Mouse (Mus musculus): ENCODE data around the gene Gimap7. TPM values are rescaled to one million over a fixed set of nuclear protein-coding genes. Genes with fewer than 3 reads are reported as not detected.
A peak's percentile ranks its signal among the peaks of the same experiment; 100 is the strongest.

Gene Gimap7
- polyA plus RNA-seq, 1 experiment = 5.2 TPM

DNA sequence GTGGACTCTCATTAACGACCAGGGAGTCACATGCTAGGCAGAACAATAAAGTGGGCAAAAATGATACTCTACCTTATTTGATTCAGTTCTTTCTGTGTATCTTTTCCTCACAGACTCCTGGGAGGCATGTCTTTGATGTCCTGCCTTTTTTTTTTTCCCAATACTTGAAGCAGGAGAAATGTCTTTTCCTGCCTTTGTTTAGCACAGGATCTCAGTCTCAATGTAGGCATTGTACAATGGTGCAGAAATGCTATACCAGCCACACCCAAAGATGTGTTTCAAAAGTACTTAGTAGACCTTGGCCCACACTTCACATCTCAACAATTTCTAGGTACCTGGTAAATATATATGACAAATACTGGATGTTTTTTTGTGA, 20.9 kb upstream of the Gimap7 start:
- peaks cover 6% of the 10 kb centered on the region for H3K4me1 ChIP-seq (ENCODE audit: control insufficient read depth, insufficient read depth, low read length)
- no peak overlapping the region for H3K4me3 ChIP-seq (replicated peaks; ENCODE audit: control insufficient read depth, low read depth, low read length)
- H3K27ac ChIP-seq (ENCODE audit: control insufficient read depth, insufficient read depth, low read depth, low read length, poor library complexity) = no peak overlapping the region
- TF ChIP-seq CTCF (IDR thresholded peaks at IDR 0.05; ENCODE audit: control insufficient read depth, insufficient read depth, low read length) = no peak
- no peak for TF ChIP-seq POLR2A (IDR thresholded peaks at IDR 0.05; ENCODE audit: borderline replicate concordance, control insufficient read depth, low read depth, low read length)
- WGBS = 56% methylated on average over 1 of the region's 1 CpGs

DNA sequence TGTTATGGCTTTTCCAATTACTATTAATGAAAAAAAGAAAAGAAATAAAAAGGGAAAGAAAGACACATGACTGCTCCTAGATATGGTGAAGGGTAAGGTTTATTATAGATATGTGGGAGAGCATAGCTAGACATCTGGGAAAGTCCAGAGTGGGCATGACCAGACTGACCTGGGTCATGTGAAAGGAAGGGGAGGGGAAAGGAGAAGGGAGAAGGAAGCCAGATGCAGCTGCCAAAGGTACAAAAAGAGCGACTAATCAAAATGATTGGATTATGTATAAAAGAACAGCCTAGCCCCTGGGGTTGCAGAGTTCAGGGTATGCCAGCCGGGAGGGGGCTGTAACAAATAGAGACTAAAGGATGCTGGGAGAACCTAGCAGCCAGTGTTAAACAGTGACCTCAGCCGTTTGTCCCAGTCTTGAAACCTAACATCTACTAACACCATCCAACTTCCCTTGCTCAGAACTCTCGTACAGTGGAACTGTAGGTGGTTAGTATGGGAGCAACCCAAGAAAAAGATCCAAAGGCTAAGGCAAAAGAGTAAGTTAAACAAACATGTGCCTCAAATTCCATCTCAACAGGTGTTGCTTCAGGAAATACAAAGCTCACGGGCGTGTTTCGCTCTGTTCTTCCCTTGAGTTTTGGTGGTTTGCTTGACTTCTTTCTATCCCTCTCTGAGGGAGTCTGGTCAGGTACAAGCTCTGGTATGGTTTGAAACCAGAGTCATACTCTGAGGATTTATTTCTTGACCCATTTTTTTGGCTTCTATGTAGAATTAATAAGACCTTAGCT, 20.2 kb upstream of the Gimap7 start:
- no peak overlapping the region for H3K27ac ChIP-seq (ENCODE audit: control insufficient read depth, insufficient read depth, low read depth, low read length, poor library complexity)

DNA sequence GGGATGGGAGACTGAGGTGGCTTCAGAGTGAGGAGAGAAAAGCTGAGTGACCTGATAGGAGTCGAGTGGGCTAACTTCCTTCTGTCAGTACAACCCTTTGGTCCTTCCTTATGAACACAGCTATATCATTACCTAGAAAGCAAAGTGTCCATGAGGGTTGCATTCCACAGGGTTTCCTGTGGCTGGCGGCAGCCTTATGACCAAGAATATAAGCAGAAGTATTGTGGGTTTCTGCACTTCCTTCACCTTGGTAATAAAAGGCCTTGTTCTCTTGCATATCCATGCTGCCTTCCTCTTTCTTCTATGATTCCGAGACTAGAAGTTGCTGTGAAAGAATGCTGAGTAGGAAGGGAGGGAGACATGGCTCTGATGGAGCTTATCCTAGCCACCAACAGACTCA, 19.5 kb upstream of the Gimap7 start:
- Histone ChIP-seq H3K27ac (ENCODE audit: control insufficient read depth, insufficient read depth, low read depth, low read length, poor library complexity) (no peak overlapping the region), H3K4me1 (ENCODE audit: control insufficient read depth, insufficient read depth, low read length) (peaks cover 6% of the 10 kb centered on the region), H3K4me3 (replicated peaks; ENCODE audit: control insufficient read depth, low read depth, low read length) (no peak overlapping the region)
- no peak for TF ChIP-seq POLR2A (IDR thresholded peaks at IDR 0.05; ENCODE audit: borderline replicate concordance, control insufficient read depth, low read depth, low read length)
- TF ChIP-seq CTCF (IDR thresholded peaks at IDR 0.05; ENCODE audit: control insufficient read depth, insufficient read depth, low read length) = no peak
- WGBS = 7% methylated on average over 3 of the region's 3 CpGs

More for the DNA sequence above, 20.2 kb upstream of the Gimap7 start:
- WGBS = 44% methylated on average over 7 of the region's 7 CpGs
- Histone ChIP-seq H3K4me1 (ENCODE audit: control insufficient read depth, insufficient read depth, low read length) (peaks cover 6% of the 10 kb centered on the region), H3K4me3 (replicated peaks; ENCODE audit: control insufficient read depth, low read depth, low read length) (no peak overlapping the region)
- no peak for TF ChIP-seq POLR2A (IDR thresholded peaks at IDR 0.05; ENCODE audit: borderline replicate concordance, control insufficient read depth, low read depth, low read length)
- TF ChIP-seq CTCF (IDR thresholded peaks at IDR 0.05; ENCODE audit: control insufficient read depth, insufficient read depth, low read length) = no peak

GRCm38 (mm10) chr6:48700251-48701075, 18.0 kb upstream of the Gimap7 start:
- peaks cover 4% of the 10 kb centered on the region for H3K4me1 ChIP-seq (ENCODE audit: control insufficient read depth, insufficient read depth, low read length)
- TF ChIP-seq CTCF (IDR thresholded peaks at IDR 0.05; ENCODE audit: control insufficient read depth, insufficient read depth, low read length) = no peak
- TF ChIP-seq POLR2A (IDR thresholded peaks at IDR 0.05; ENCODE audit: borderline replicate concordance, control insufficient read depth, low read depth, low read length) = no peak
- 12% methylated on average over 5 of the region's 5 CpGs for WGBS
- H3K4me3 ChIP-seq (replicated peaks; ENCODE audit: control insufficient read depth, low read depth, low read length) = no peak overlapping the region
- H3K27ac ChIP-seq (ENCODE audit: control insufficient read depth, insufficient read depth, low read depth, low read length, poor library complexity) = peak overlapping the region; percentile 82

DNA sequence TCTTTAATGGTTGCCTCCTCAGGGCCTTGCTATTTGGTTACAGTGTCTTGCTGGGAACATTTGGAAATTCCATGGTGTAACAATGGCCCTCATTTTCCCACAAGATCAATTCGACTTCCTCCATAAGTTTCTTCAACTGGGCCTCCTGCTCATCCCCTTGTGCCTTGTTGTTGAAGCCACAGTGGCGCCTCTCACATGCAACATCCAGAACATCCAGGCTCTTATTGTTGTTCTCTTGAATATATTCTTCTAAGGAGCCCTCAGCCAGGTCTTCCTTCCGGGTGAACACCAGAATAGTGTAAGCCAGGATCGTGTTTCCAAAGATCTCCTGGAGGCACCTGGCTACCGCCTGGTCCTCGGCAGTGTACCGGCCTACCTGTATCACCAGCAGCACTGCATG, 16.3 kb upstream of the Gimap7 start:
- H3K4me3 ChIP-seq (replicated peaks; ENCODE audit: control insufficient read depth, low read depth, low read length) = no peak overlapping the region
- H3K27ac ChIP-seq (ENCODE audit: control insufficient read depth, insufficient read depth, low read depth, low read length, poor library complexity) = no peak overlapping the region; the same call in 1 of the 2 replicates
- TF ChIP-seq POLR2A (IDR thresholded peaks at IDR 0.05; ENCODE audit: borderline replicate concordance, control insufficient read depth, low read depth, low read length) (no peak), CTCF (IDR thresholded peaks at IDR 0.05; ENCODE audit: control insufficient read depth, insufficient read depth, low read length) (no peak)
- WGBS = 82% methylated on average over 7 of the region's 7 CpGs
- peaks cover 4% of the 10 kb centered on the region for H3K4me1 ChIP-seq (ENCODE audit: control insufficient read depth, insufficient read depth, low read length)

DNA sequence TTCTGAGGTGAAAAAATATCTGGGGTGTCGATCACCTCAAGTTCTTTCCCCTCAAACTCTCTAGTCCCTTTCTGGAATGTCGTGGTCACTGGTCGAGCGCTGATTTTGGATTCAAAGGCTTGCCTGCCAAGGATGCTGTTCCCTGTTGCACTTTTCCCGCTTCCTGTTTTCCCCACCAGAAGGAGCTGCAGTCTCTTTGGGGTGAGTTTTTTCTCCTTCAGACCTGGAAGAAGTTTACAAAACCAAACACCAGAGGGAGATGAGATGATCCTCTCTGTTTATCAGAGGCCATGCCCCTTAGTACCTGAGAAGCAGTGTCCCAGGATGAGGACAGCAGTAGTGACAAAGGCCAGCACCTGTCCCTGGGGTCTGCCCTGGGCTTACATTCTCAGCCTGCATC, 15.8 kb upstream of the Gimap7 start:
- no peak overlapping the region for H3K27ac ChIP-seq (ENCODE audit: control insufficient read depth, insufficient read depth, low read depth, low read length, poor library complexity)

DNA sequence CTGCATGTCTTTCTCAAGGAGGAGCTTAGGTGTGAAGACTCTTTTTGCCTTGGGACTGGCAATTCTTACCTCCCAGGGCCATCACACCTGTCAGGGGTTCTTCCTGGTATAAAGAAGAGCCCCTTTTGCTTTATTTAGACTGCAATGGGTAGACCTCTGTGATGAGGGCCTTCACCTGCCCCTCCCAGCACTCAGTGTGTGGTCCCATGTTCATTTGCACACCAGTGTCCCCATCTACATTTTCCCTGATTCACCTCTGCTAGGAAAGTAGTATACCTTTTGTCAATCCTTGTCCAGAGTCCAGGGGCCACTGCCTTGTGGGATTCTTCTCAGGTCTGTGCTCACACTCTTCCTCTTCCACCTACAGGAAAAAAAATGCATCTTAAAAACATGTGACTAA, 14.3 kb upstream of the Gimap7 start:
- TF ChIP-seq CTCF (IDR thresholded peaks at IDR 0.05; ENCODE audit: control insufficient read depth, insufficient read depth, low read length) = no peak
- no peak for TF ChIP-seq POLR2A (IDR thresholded peaks at IDR 0.05; ENCODE audit: borderline replicate concordance, control insufficient read depth, low read depth, low read length)
- H3K27ac ChIP-seq (ENCODE audit: control insufficient read depth, insufficient read depth, low read depth, low read length, poor library complexity) = no peak overlapping the region
- peaks cover 4% of the 10 kb centered on the region for H3K4me1 ChIP-seq (ENCODE audit: control insufficient read depth, insufficient read depth, low read length)
- no peak overlapping the region for H3K4me3 ChIP-seq (replicated peaks; ENCODE audit: control insufficient read depth, low read depth, low read length)

More for the DNA sequence above, 15.8 kb upstream of the Gimap7 start:
- no peak overlapping the region for H3K4me3 ChIP-seq (replicated peaks; ENCODE audit: control insufficient read depth, low read depth, low read length)
- H3K4me1 ChIP-seq (ENCODE audit: control insufficient read depth, insufficient read depth, low read length) = peaks cover 4% of the 10 kb centered on the region
- no peak for TF ChIP-seq CTCF (IDR thresholded peaks at IDR 0.05; ENCODE audit: control insufficient read depth, insufficient read depth, low read length)
- TF ChIP-seq POLR2A (IDR thresholded peaks at IDR 0.05; ENCODE audit: borderline replicate concordance, control insufficient read depth, low read depth, low read length) = no peak
- WGBS = 75% methylated on average over 5 of the region's 5 CpGs

- TF ChIP-seq POLR2A (IDR thresholded peaks at IDR 0.05; ENCODE audit: borderline replicate concordance, control insufficient read depth, low read depth, low read length) (no peak), CTCF (IDR thresholded peaks at IDR 0.05; ENCODE audit: control insufficient read depth, insufficient read depth, low read length) (no peak)
- Histone ChIP-seq H3K4me3 (replicated peaks; ENCODE audit: control insufficient read depth, low read depth, low read length) (peak overlapping the region; percentile 47), H3K27ac (ENCODE audit: control insufficient read depth, insufficient read depth, low read depth, low read length, poor library complexity) (peak overlapping the region; percentile 74), H3K4me1 (ENCODE audit: control insufficient read depth, insufficient read depth, low read length) (no peaks in the 10 kb centered on the region; the same call in 1 of the 2 replicates)
- 13% methylated on average over 3 of the region's 3 CpGs for WGBS
Observed at GRCm38 (mm10) chr6:48706130-48706529, 12.3 kb upstream of the Gimap7 start.

Data from bone marrow, adult 2 months (tissue).